Mouse (Mus musculus) layer of hippocampus, adult 18-20 months (tissue): ENCODE results near the gene Pla2g3. TPM values are rescaled to one million over a fixed set of nuclear protein-coding genes. Genes with fewer than 3 reads are reported as not detected.

ENCODE experiments used
- DNase-seq, 2 experiments: peaks; one replicate each; pipeline ENCODE4 v3.0.0; 2022; ENCODE audit warnings: low spot score in 2 of 2
- long read RNA-seq: library from polyadenylated mRNA; stranded (forward); transcript quantifications from one replicate; pipeline ENCODE4 v2.0.0, GENCODE M21; 2021
- total RNA-seq, 2 experiments: library from RNA; stranded (reverse); gene quantifications; 2 replicates each; pipeline ENCODE4 v1.2.3; 2021

Gene Pla2g3
- 1 to 10 TPM; 2.3 to 2.9 TPM for total RNA-seq
- long read RNA-seq, partial matches to known transcripts, result 2 of 21 reads
- long read RNA-seq, other reads (novel, unspliced or antisense), result 19 of 21 reads

DNA sequence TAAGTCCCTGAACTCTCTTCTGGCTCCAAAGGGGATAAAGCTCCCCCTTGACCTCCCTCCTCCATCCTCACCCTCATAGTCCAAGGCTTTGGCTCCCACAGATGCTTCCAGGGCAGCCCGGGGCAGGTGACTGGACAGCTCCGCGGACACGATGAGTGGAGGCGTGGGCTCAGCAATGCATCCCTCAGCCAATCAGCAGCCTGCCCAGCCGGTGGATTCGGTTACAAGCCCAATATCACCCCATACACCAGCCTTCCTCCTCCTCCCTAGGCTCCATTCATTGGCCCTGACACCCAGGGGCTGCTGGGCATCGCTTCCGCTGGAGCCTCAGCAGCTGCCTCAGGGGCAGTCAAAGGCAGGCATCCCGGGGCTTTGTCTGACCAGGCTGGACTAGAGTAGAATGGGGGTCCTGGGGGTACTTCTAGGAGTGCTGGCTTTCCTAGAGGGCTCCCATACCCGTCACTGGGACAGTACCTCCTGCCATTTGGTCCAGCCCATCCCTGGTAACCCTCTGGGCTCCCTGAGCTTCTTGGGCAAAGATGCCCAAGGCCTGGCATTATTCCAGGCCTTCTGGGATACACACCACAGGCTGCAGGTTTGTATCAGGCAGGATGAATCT, at the start of gene Pla2g3:
TSS of gene Pla2g3 (plus strand) at position 333 of the 619 bp plus-strand sequence.
- DNase-seq, result no peak

DNA sequence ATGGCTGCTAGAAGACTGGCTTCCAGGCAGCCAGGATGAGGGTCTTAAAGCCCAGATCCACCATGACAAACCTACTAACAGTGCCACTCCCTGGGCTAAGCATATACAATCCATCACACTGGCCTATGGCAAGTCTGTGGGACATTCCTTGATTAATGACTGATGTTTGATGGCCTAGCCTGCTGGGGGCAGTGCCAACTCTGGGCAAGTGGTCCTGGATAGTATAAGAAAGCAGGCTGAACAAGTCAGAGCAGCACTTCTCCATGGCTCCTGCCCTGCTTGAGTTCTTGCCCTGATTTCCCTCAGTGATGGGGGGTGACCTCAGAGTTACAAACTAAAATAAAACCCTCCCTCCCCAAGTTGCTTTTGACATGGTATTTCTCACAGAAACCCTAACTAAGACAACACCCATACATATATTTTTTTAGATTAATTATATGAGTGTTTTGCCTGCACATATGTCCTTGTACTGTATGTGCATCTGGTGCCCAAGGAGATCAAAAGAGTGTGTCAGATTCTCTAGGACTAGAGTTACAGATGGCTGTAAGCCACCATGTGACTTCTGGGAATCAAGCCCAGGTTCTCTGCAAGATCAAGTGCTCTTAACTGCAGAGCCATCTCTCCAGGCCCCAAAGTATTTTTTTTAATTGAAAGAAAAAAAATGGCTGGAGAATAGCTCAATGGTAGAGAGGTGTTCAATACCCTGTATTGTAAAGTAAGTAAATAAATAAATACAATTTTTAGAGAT, 46.2 kb upstream of the Pla2g3 start:
- peak in 1 of 2 experiments; percentile 60 for DNase-seq

- no peak for DNase-seq
Observed at GRCm38 (mm10) chr11:3442677-3443076, 45.4 kb upstream of the Pla2g3 start.

DNA sequence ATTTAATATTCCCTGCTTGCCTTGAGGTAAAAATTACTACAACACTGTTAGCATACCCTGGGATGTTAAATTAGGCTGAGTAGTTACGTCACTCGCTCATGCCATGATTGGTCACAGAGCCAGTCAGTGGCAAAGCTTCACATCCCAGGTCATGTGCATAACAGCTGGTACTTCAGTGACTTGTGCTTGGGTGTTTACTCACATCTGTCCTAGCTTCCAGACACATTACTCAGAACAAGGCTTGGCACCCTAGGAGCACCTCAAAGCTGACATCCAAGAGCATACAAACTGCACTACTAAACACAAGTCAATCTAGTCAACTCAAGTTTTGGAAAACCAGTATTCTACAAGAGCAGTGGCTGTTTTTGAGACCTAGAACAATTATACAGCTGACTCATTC, 45.0 kb upstream of the Pla2g3 start:
- no peak for DNase-seq

- DNase-seq, result no peak
Observed at GRCm38 (mm10) chr11:3444875-3445274, 43.2 kb upstream of the Pla2g3 start.

- DNase-seq, result peak in 1 of 2 experiments; percentile 59
Observed at GRCm38 (mm10) chr11:3451701-3452163, 36.4 kb upstream of the Pla2g3 start.

- DNase-seq, result peak; percentile 94 to 96
Observed at GRCm38 (mm10) chr11:3452167-3452639, 35.9 kb upstream of the Pla2g3 start, which contains the start of gene Rnf185. TSS of gene Rnf185 (minus strand) at chr11:3452363.

DNA sequence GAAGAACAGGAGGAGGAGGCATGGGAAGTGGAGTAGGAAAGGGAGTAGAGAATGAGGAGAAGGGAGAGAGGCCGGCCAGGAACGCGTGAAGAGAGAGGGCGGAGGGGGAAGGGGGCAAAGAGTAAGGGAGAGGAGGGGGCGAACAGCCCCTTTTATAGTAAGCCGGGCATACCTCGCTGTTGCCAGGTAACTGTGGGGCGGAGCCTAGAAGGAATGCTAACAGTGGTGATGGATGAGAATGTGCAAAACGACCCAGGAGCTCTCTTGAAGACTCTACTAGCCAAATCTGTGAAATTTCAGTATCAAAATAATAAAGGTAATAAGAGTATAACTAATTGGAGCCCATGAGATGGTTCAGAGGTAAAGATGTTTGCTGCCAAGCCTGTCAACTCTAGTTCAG, 35.3 kb upstream of the Pla2g3 start:
- DNase-seq, result peak in 1 of 2 experiments; percentile 30

GRCm38 (mm10) chr11:3453467-3453866, 34.6 kb upstream of the Pla2g3 start:
- no peak for DNase-seq

DNA sequence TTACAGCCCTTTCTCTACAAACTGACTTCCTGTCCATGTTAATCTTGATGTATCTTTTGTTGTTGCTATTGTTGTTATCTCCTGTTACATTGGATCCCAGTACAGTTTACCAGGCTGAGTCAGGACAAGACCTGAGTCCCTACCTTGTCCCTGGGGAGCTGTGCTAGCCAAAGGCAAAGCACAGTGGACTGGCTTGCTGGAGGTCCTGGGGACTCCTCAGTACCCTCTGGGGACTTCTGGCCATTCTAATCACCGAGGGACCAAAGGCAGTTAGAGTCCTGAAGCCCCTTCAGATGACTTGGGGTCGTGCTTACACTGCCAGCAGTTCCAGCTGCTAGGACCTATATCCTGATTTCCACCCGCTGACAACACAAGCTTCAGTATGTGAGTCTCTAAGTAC, 33.6 kb upstream of the Pla2g3 start:
- no peak for DNase-seq

DNA sequence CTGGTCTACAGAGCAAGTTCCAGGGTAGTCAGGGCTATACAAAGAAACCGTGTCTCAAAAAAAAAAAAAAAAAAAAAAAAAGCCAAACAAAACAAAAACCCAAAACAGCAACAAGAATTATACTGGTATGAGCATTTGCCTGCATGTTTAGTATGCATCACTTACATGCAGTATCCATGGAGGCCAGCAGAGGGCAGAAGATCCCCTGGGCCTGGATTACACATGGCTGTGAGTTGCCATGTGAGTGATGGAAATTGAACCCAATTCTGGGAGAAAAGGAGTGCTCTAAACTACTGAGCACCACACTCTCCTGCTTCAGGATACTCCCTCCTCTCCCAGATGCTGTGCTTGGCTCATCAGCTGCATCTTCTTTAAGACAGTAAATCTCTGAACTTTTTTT, 31.7 kb upstream of the Pla2g3 start:
- peak; percentile 50 to 80 for DNase-seq

DNA sequence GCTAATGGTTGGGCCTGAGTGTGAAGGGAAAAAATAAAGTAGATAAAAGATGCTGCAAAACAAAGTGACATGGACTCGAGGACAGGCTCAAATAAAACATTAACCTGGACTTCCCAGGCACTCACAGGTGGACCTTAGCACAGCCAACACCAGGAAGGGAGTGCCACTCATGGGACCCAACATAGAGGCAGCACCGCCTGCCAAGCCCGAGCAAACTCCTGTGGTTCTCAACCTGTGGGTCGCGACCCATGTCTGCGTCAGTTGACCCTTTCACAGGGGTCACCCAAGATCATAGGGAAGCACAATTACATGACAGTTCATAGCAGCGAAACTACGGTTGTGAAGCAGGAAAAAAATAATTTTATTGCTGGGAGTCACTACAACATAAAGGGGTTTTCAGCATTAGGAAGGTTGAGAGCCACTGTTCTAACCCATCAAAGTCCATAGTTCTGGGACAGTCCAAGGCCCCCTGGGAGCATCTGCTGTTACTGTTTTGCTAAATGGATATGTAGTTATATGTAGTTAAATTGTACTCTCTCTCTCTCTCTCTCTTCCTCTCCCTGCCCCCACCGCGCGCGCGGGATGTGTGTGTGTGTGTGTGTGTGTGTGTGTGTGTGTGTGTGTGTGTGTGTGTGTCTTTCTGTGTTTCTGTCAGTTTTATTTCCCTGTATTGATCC, 29.5 kb upstream of the Pla2g3 start:
- no peak for DNase-seq

DNA sequence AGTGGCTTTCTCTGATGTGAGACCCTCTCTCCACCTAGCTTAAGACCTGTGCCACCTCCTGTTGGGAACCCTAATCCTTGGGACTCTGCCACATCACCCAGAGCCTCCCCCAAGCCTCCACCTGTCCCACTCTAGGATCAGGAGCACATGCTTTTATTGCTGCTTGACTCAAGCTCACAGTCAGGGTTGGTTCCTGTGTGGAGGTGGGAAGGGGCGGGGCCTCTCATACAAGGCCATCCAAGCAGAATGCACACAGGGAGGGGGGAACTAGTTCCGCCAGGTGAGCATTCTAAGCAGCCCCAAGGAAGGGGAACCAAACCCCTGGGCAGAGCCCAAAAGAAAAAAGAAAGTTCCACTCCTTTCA, 29.0 kb upstream of the Pla2g3 start:
- DNase-seq, result no peak

GRCm38 (mm10) chr11:3462846-3463245, 25.2 kb upstream of the Pla2g3 start:
- DNase-seq, result no peak

DNA sequence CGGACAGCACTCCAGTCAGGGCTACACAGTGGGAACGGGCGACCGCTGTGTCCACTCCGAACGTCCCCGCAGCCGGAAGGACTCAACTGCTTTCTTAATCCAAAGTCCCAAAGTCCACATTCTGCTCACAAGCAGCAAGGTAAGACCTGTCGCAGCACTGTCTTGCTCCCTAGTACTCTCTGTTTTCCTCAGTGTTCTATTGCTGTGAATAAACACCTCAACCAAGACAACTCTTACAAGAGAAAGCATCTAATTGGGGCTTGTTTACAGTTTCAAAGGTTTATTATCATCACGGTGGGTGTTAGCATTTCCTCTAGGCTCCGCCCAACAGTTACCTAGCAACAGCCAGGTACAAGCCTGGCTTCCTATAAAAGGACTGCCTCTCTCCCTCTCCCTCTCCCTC, 16.6 kb upstream of the Pla2g3 start:
- no peak for DNase-seq

GRCm38 (mm10) chr11:3472484-3472883, 15.6 kb upstream of the Pla2g3 start:
- peak; percentile 73 to 90 for DNase-seq

GRCm38 (mm10) chr11:3474480-3475115, 13.5 kb upstream of the Pla2g3 start:
- no peak for DNase-seq

DNA sequence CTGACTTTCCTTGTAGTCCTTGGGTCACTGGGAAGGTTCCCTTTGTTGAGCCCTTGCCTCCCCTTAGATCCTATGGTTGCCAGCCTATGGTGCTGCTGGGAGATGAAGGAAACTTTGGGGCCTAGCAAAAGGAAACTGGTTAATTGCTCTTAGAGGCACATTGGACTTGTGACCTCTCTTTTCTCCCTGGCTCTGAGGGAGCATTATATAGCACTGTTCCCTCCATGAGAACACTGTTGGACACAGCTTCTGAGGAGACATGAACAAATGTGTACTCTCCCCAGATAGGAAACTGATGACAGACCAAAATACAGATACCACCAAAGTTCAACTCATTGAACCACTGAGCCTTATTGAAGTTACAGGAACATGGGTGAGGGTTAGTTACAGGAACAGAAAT, 12.6 kb upstream of the Pla2g3 start:
- no peak for DNase-seq

- DNase-seq, result peak in 1 of 2 experiments; percentile 84
Observed at GRCm38 (mm10) chr11:3483980-3484642, 4.0 kb upstream of the Pla2g3 start.

GRCm38 (mm10) chr11:3486349-3486748, 1.7 kb upstream of the Pla2g3 start:
- no peak for DNase-seq

GRCm38 (mm10) chr11:3489036-3489435, 952 bp downstream of the Pla2g3 start:
- no peak for DNase-seq
